Mouse (Mus musculus) layer of hippocampus, adult 9-10 months (tissue): ENCODE results near the gene Trp63.

Experiments used
- DNase-seq: peaks from one replicate; pipeline ENCODE4 v3.0.0; 2022; ENCODE audit warnings: low spot score

Trp63 gene

DNA sequence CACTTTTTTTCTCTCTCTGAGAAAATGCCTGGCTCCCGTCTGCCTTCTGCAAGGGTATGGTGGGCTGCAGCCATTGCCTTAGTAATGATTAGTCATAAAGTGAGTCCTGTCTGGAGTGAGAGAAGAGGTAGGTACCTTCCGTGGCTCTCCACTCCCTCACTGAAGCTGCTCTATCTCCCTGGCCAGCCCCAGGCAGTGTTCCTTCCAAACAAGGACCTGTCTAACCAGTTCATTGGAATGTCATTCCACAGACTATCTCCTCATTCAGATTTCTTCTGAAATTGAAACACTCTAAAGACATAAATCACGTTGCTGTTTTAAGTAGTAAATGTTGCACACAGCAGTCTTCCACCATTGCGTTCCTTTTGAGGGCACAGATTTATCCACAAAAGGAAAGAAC lies 96.4 kb downstream of the Trp63 start:
- DNase-seq = no peak

DNA sequence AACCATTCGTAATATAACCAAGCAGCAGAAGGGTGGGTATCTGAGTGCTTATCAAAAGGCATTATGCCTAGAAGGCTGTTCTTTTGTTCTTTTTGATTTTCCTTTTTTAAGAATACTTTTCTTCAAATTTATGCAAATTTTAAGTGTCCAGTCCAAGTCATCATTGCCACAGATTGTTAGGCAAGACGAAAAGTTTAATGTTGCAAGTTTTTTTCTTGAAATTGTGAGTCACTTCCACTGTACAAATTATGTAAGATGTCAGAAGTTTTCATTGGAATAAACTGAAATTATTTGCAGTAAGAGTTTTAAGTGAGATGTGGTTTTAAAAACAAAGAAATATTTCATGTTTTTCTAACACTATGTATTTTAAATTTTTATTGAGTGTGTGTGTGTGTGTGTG lies 100.7 kb downstream of the Trp63 start:
- no peak for DNase-seq

DNA sequence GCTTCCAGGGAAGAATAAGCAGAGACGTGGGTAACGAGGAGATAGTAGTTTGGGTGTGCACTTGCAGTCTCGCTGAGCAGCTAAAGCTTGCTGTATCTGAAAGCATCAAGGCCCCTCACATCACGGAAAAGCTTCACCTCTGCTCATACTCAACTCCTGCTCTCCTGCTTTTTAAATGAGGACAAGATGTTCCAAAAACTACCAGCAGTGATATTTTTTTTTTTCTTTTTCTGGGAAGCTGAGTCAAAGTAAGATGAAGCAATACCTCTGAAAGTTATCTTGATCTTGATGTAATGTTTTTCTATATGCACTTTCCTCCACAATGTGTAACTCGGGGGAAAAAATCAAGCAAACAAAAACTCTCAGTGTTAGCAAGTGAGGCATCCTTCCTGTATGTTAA lies 102.9 kb downstream of the Trp63 start:
- no peak for DNase-seq

DNA sequence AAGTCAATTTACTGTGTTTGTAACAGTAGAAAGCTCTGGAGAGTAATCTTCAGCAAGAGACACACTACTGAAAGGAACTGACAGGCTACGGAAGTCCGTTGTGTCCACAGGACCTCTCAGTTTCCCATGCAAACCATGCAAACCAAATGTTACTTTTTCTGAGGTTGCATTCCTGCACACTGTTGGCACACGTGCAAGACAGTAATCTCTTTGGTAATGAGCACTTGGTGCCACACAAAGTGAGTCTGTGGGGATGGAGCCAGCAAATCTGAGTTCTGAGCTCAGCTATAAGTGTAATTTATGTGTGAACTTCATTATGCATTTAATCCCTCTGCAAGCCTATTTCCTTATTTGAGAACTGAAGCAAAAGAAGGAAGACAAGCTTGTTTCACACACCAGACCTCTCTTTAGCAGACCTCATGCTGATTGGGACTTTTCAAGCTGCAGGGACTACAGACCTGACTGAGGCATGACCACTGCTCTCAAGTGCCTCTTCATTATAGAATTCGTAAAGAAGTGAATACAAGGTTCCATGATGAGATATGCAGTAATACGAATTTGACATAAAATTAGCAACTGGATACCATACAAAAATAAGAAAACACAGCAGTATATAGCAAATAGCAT lies 109.2 kb downstream of the Trp63 start:
- no peak for DNase-seq

DNA sequence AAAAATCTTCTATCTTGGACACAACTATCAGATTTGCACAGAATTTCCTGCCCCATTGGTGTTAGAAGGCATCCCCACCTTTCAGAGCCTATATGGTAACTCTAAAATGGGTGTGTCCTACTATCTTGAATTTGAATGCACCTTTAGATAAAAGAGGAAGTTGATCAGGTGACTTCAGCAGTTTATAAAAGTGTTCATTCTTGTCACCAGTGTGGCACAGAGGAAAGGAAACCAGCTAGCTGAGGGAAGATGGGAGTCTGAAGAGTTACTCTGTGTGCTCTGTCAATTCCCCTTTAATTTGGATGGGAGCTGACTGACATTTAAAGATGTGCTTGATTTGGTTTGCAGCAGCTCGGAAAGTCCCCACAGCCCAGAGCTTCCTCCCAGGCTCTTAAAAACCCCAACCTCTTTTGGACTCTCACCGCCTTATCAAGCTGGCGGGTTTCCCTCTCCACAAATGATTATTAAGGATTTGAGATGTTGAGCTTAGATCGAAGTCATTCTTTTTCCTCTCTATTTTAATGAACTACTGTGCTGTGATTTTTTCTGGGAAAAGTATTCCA lies 114.2 kb downstream of the Trp63 start:
- DNase-seq = no peak

DNA sequence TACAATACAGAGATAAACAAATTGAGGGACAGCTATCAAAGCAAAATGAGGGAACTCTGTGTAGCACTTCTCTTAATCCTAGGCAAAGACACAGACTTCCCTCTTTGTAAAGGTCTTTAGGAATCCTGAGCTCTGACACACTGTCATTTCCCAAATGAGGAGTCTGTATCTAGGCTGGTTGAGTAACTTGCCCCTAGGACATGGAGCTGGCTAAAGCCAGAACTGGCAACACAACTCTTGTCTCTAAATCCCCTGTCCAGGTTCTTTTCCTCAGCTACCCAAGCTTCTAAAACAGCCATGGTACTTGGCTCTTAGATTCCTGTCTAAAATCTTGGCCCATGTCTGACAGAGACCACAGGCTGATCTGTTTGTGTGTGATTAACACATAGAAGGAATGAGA lies 116.1 kb downstream of the Trp63 start:
- DNase-seq = no peak

DNA sequence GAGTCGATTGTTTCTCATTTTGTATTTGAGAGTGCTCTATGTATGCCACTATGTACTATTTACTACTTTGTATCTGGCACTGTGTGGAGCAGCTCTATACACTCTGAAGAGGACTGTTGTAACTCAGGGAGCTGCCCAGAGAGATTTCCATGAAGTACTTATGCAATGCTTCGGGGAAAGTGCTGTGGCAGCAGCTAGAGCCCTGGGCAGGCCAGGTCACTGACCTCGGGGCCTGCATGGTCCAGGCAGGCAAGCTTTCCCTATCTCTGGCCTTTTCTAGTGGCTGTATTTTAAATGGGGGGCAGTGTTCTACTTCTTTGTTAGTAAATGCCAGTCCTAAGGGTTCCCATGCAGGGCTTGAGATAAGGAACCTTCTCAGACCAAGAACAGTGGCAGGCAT lies 121.4 kb downstream of the Trp63 start:
- no peak for DNase-seq

DNA sequence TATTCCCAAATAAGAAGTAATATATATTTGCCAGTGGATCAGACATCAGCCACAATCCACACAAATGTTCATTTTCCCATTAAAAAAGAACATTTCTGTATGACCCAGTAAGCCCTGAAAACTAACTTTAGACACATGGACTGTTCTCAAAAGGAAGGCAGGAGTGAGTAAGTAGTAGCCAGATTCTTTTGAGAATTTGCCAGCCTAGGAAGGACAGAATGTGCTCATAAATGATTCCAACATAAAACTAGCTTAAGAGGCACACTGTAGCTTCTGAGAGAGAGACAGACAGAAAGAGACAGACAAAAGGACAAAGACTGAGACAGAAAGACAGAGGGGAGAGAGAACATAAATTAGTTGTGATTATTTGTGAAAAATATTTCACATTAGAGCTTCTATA lies 123.6 kb downstream of the Trp63 start:
- no peak for DNase-seq

DNA sequence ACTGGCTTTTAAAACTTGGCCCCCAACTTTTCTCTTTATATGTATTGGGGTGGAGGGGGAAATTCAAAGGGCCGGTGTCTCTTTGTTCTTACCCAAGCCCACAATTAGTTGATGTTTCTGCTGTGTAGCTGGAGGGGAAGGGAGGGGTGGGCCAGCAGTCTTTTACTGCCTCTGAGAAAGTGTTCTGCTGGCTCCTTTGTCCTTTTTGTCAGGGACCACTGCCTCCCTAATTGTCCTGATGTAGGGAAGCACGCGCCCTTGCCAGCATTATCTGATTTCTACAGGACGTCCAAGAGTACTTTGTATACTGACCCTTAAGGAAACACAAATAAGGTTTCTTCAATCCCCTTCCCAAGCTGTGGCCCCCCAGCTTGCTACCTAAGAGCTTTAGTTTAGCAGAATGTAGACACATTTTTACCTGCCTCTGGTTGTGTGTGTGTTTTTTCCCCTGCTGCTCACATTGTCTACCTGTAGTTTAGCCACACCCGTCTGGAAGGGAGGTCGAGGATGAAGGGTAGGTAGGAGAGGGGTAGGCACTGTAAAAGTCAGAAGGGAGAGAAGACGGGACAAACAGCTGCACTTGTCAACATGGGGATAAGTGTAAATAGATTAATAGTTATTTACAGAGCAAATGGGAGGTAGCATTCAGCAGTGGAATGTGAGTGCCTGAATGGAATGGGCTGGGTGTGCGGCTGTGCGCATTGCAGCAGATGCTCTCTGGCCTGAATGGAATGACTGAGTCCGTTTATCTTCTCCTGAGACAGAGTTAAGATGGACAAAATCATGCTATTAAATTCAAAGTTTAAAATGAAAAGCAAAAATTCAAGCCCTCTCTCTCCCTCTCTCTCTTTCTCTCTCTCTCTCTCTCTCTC lies 134.4 kb downstream of the Trp63 start:
- no peak for DNase-seq

DNA sequence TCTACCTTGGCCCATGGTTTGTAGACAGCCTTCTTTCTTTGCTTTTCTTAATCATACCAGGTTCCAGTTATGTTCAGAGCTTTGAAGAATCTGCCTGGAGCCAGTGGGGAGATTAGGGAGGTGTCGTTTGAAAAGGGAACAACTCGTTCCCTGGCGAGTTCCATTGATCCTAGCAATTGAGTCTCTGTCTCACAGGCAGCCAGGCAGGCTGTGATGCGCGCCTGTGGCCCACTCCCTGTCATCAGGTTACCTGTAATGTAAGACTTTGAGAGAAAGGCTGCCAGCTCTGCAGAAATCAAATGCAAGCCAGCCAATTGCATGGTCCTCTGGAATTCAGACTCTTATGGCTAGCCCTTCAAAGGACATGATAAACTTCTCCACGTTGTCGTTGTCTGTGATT lies 142.5 kb downstream of the Trp63 start:
- DNase-seq = no peak

DNA sequence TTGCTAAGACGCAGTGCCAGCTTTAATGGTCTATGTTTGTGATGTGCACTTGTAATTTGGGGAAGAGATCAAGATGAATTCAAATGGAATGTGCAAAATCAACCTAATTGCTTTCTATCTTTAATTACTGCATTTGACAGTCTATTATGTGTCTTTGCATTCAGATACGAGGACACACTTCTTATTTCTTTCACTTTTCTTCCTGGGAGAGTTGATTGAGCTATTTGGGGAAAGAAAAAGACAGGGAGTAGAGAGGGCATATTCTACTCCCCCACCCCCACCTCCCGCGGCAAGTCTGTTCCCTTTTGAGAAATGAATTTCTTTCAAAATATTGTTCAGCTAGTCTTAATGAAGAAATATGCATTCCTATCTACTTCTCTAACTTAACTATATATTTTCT lies 149.0 kb downstream of the Trp63 start:
- DNase-seq = no peak

DNA sequence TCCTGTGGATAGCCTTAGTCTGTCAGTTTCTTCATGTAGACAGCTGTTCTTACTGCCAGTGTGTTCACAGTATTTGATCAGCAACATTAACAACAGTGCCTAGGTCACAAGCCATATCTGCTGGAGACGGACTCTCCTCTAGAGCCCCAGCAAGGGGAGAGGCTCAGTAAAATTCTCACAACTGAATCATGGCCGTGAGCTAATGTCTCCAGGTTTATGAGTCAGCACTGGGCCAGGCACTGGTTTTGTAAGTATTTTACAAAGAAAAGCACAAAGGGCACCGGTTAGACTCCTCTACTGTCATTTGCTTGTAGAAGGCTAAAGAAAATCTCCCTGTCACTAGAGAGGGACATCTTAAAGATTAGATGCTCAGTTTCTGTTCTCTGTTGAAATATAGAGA lies 151.7 kb downstream of the Trp63 start:
- no peak for DNase-seq

DNA sequence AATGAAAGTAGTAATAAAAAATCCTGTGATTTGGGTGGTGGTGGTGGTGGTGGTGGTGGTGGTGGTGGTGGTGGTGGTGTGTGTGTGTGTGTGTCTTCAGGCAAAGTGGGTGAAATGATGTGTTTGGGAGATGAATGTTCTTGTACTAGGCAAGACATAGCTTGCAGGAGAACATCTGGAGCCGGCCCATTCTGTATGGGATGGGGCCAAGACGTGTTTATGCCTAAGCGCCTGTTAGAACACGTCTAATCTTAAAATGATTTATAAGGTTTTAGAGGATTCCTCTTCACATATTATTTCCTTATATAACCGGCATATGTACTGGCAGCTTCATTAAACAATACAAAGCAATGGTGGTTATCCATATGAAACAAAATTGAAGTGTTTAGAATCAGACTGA lies 152.2 kb downstream of the Trp63 start:
- no peak for DNase-seq

DNA sequence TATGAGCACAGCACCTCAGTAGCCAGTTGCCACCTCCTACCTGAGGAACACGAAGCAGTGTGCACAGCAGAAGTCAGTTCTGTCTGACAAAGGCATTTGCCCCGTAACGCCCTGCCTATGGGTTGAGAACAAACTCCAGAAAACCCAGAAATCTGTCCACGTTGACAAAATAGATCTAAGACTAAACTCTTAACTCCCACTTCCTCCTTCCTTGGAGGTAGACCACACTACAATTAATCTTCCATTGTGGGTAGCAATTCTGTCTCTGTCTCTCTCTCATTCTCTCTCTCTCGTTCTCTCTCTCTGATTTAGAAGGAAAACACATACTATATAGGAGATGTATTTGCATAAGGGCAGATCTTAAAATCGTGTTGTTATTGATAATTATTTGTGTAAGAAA lies 159.4 kb downstream of the Trp63 start:
- no peak for DNase-seq

DNA sequence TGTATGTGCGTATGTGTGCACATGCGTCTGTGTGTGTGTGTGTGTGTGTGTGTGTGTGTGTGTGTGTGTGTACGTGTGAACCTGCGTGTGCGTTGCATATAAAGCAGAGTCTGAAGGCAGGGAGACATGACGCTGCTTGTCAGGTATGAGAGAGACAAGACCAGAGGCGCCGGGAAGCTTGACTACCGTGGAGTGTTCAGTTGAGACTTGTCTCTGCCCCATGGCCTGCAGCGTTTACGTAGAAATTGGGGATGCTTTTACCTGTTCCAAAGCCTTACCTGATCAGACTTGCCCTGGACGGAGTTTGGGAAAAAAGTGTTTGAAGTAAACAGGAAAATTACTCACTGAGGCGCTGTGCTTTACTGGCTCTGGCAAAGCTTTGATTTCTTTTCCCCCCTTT lies 160.1 kb downstream of the Trp63 start:
- DNase-seq = no peak

DNA sequence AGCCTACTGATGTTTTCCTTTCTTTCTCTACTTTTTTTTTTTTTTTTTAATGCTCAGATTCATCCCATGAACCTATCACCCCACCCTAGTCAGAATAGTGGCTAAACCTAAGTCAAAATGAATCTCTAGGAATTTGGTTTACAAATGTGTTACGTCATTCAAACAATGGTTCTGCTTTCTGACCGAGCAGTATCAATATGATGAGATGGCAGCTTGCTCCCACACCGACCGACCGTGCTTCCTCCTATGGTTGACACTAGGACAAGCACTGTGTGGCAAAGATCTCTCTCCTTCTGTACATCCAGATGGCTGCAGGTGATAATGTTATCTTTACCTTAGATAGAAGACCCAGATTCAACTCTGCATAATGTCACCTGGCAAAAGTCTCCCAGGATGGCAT lies 163.0 kb downstream of the Trp63 start:
- DNase-seq = no peak

DNA sequence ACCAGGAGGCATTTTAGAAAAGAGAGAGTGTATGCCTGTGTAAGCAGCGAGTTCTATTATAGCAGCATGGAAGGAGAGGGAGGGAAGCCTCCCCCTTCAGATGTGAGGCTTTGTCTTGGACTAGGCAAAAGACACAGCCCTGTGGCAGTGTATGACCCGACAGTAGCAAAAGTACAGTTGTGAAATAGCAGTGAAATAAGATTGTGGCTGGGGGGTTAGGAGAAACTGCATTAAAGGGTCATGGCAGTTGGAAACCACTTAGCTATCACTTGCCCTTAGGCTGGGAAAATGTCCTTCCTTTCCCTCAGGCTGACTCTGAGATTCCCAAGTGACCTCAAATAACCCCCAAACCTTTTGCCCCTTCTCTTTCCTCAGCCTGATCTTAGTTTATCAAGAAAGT lies 164.9 kb downstream of the Trp63 start:
- DNase-seq = no peak

DNA sequence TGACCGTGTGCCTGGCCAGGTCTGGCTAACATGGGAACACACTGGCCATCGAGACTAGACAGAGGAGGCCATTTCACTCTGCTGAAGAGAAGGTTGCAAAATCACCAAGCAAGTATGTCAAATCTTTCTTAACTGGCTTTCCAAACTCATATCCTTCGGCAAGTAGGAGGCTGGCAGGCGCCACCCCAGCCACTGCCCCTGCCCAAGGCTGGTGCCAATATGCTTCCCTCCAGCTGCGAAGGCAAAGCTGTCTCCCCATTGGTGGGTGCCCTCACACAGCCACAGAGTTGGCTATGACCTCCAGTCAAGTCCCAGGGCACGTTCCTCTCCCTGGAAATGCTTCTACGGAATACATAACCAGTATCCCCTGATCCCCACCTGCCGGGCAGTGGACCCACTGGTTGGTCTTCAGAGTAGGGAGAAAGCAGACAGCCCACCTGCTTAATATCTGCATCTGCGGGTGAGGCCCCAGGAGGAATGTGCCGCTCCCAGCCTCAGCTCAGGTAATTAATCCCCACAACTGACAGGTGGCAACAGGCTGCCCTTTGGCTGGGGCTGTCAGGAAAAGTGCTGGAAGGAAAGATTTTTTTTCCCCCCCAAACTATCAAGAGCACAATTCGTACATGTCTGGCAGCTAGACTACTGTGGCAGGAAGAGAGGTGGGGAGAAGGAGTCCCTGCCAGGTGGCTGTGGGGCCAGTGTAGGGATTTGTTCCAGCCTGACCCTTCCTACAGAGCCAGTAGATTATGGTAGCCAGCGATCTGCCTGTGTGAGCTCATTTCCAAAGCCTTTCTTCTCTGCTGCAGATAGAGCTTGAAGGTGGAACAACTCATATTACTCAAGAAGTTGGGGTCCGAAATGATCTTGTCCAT lies 166.3 kb downstream of the Trp63 start:
- DNase-seq = no peak

DNA sequence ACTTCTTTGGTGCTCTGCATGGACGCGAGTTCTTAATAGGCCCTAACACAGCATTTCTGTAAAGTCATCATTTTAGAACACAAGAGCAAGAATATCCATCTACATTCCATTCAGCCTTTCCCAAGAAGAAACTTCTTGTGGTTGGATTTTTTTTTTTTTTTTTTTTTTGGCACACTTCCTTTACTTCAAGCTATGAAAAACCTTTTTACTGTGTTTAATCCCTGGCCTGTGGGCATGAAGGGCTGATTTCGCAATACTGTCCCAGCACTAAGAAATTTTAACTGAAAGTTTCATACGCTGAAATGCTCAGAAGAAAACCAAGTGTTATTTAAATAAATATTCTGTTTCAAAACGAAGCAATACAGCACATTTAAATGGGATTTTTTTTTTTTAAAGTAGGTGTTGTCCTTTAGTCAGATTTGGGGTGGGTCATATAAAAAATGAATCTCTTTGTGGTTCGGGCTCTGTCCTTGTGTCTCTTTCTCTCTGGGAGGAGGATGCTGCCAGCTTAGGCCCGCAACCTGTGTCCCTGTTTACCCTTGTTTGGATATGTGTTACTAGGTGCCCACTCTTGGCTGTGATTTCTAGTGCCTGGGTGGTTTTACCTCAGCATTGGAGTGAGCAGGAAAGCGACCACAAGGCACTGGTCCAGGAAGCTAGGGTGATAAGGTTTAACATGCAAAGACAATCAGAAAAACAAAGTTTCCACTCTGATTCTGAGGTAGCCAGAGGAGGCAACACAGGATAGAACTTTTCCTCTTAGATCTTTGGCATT lies 177.4 kb downstream of the Trp63 start:
- DNase-seq = no peak

DNA sequence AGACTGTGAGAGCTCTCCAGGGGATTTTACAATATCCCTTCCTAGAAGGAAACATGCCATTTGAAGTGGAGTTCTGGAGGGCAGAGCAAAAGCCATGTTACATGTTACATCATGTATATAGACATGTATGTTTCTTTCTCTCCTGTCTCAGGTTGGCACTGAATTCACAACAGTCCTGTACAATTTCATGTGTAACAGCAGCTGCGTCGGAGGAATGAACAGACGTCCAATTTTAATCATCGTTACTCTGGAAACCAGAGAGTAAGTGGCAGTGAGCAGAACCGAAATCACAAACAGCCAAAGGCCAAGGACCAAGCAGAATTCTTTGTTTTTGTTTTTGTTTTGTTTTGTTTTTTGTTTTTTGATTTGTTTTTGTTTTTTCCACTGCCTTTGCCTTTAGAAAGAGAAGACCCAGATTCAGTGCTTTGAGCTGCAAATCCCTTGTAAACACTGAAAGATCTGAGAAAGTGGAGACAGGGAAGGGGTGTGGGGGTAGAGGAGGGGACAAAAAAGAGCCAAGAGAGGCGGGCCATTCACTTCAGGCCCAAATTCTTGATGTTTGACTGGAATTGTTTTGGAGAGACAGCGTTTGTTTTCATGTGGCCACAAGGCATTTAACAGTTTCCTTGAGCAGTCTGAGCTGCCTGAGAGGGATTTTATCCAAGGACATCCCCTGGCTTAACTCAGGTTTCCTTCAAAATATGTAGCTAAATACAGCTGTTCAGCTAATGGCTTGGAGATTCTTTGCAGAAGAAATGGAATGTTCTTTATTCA lies 181.7 kb downstream of the Trp63 start:
- DNase-seq = no peak

DNA sequence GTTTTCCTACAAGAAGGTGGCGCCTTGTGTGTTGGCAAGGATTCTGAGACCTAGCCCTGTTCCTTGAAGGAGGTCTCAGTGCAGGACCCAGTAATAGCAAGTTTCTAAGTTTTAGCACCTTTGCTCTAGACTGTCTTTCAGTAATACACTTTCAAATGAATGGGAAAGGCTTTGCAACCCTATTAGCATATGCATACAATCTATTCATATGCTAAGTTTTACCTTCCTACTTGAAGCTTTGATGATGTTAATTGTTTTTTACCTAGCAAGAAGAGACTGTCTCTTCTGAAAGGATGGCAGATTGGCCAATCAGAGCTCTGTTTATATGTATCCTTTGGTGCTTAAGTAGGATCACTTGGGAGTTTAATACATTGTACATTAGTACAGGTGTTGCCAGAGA lies 187.9 kb downstream of the Trp63 start:
- DNase-seq = no peak
